Mouse (Mus musculus) heart, embryonic 13.5 days (tissue): Measurements from ENCODE around the gene Arhgap6. TPM values are rescaled to one million over a fixed set of nuclear protein-coding genes. Genes with fewer than 3 reads are reported as not detected.

Experiments
- ATAC-seq: fragments of 200-750 bp; cut with Nextera tagmentation; 2 replicates; pipeline ENCODE4 v1.8.0; 2017; ENCODE audit warnings: moderate TSS enrichment; ENCODE audit not compliant: insufficient number of reproducible peaks, low FRiP score, low TSS enrichment; ENCODE audit errors: extremely low read depth
- H3K27ac ChIP-seq: fragments of 300-500 bp; sonication (generic); replicated peaks from 2 replicates; pipeline ENCODE4 v1.5.1; 2015; ENCODE audit warnings: moderate library complexity, mild to moderate bottlenecking, inconsistent platforms
- H3K27me3 ChIP-seq: fragments of 300-500 bp; sonication (generic); replicated peaks from 2 replicates; pipeline ENCODE4 v1.6.1; 2015; ENCODE audit warnings: mild to moderate bottlenecking, inconsistent platforms
- H3K36me3 ChIP-seq: fragments of 300-500 bp; sonication (generic); 2 replicates; pipeline ENCODE4 v1.6.1; 2015; ENCODE audit warnings: mild to moderate bottlenecking, inconsistent platforms
- H3K4me1 ChIP-seq: fragments of 300-500 bp; sonication (generic); 2 replicates; pipeline ENCODE4 v1.6.1; 2015; ENCODE audit warnings: inconsistent platforms
- H3K4me2 ChIP-seq: fragments of 300-500 bp; sonication (generic); 2 replicates; pipeline ENCODE4 v1.6.1; 2015; ENCODE audit warnings: inconsistent platforms, mild to moderate bottlenecking, moderate library complexity
- H3K4me3 ChIP-seq: fragments of 300-500 bp; sonication (generic); 2 replicates; pipeline ENCODE4 v1.5.1; 2015; ENCODE audit warnings: moderate library complexity, mild to moderate bottlenecking, inconsistent platforms
- H3K9ac ChIP-seq: fragments of 300-500 bp; sonication (generic); 2 replicates; pipeline ENCODE4 v1.6.1; 2015; ENCODE audit warnings: inconsistent platforms, mild to moderate bottlenecking, moderate library complexity
- H3K9me3 ChIP-seq: fragments of 300-500 bp; sonication (generic); 2 replicates; pipeline ENCODE4 v1.6.1; 2016; ENCODE audit warnings: inconsistent platforms
- WGBS: fragments of 180-500 bp; shearing (Covaris S2); methylation state at CpG from one replicate; pipeline ENCODE4 v1.1.7; 2015; ENCODE audit warnings: mixed read lengths; 5-methylcytosine and 5-hydroxymethylcytosine counted together
- polyA plus RNA-seq: library from polyadenylated mRNA; unstranded; fragments of >200 nt; fragmentation: Nextera tagmentation; extraction: Ambion mirVana; gene quantifications from 2 replicates; pipeline ENCODE4 v1.2.1, GENCODE M21; 2015

Arhgap6 gene
- polyA plus RNA-seq, 1 experiment from 2014 or later: 9.9 TPM

DNA sequence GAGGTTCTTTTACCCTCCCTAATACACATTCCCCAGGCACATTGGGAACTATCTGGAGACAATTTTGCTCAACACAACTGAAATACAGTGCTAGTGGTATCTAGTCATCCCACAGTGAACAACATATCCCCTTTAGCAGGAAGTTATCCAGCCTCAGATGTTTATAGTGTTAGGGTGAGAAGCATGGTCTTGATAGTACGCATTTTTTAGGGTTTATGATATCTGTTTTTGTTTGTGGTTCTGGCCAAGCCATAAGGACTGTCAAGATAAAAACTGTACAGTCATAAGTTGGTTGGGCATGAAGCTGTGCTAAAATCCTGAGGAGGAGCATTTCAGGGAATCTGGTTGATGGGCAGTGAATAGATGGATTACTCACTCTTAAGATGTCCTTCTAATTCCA is 271.0 kb downstream of the Arhgap6 start:
- no peak for ATAC-seq
- Histone ChIP-seq H3K27ac (no peak overlapping the region), H3K4me1 (no peaks in the 10 kb centered on the region), H3K27me3 (no peaks in the 10 kb centered on the region), H3K4me2 (no peak overlapping the region), H3K9ac (no peak overlapping the region), H3K4me3 (no peak overlapping the region), H3K36me3 (no peaks in the 10 kb centered on the region), H3K9me3 (no peaks in the 10 kb centered on the region)
- WGBS: 55% methylated on average over 1 of the region's 1 CpGs

DNA sequence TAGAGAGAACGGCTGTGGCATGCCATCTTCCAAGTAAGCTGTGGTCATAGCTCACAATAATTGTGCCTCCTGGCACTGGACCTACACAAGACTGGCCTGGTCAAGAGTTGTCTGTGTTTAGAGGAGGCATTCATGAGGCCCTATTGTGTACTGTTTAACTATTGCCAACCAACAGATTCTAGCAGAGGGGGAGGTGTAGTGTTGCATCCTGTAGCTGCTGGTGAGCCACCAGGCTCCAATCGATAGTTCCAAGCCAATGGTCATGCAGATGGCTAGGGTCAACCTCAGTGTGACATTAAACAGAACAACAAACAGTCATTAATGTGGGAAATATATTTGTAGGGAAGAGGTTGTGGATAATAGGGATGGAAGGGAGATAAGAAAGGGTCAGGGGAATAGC is 280.1 kb downstream of the Arhgap6 start:
- Histone ChIP-seq H3K27me3 (no peaks in the 10 kb centered on the region), H3K36me3 (no peaks in the 10 kb centered on the region), H3K4me3 (no peak overlapping the region), H3K4me2 (no peak overlapping the region), H3K9ac (no peak overlapping the region), H3K27ac (no peak overlapping the region), H3K9me3 (no peaks in the 10 kb centered on the region), H3K4me1 (no peaks in the 10 kb centered on the region)
- no peak for ATAC-seq
- WGBS: 70% methylated on average over 2 of the region's 2 CpGs

DNA sequence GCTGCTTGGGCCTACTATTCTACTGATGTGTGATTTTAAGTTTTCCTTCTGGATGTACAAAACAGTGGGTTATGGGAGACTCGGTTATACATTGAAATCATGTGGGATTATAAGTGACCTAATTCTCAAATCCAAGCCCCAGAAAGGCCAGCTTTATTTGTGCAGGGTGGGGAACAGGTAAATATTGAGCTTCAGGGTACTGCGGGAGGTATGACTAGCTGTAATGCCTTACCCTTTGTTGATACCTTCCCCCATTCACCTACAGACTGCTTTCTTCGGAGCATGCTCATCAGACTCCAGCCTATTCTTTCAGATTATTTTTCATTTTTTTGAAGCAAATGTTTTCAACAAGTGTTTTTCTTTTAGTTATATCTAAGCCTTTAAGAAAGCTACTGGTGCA is 286.7 kb downstream of the Arhgap6 start:
- no peaks in the 10 kb centered on the region for H3K27me3 ChIP-seq
- H3K9me3 ChIP-seq: no peaks in the 10 kb centered on the region
- no peak for ATAC-seq
- no peak overlapping the region for H3K27ac ChIP-seq
- WGBS: 81% methylated on average over 3 of the region's 3 CpGs
- H3K36me3 ChIP-seq: no peaks in the 10 kb centered on the region
- H3K4me2 ChIP-seq: no peak overlapping the region
- no peak overlapping the region for H3K4me3 ChIP-seq
- H3K4me1 ChIP-seq: no peaks in the 10 kb centered on the region
- H3K9ac ChIP-seq: no peak overlapping the region

DNA sequence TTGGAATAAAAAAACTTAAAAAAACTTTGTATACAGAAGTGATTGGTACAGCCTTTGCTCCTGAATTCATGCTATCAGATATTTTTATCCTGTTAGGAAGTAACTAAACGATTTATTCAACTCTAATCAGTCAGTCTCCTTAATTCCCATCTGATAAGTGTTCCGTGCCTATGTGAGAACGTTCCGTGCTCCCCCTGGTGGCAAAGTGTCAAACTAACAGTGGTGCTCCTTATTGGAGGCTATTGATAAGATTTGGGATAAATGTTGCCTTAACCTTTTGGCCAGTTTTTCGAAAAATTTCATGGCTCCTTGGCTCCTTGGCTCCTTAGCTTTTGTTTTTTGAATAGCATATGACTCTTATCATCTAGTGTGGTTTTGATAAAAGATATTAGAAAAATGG is 291.0 kb downstream of the Arhgap6 start:
- Histone ChIP-seq H3K4me2 (no peak overlapping the region), H3K27ac (no peak overlapping the region), H3K9ac (no peak overlapping the region), H3K4me3 (no peak overlapping the region), H3K4me1 (no peaks in the 10 kb centered on the region), H3K36me3 (no peaks in the 10 kb centered on the region), H3K27me3 (no peaks in the 10 kb centered on the region), H3K9me3 (no peaks in the 10 kb centered on the region)
- WGBS: 10% methylated on average over 5 of the region's 5 CpGs
- no peak for ATAC-seq

DNA sequence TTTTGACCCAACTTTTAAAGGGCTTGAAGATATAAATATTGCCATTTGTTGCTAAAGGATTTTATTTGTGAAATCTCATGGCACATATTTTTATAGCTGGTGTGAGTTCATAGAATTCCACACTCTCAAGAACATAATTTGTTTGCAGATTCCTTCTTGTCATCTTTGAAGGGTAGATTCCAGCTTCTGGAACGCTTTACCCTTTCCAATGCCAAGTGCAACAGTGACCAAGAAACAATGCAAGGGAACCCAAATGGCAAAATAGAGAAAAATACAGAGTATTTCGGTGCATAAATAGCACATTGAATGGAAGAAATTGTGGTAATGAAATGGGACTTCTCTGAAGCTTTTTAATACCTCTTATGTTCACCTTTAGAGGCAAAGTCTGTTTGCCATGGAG is 294.3 kb downstream of the Arhgap6 start:
- 63% methylated on average over 2 of the region's 2 CpGs for WGBS
- Histone ChIP-seq H3K4me2 (no peak overlapping the region), H3K4me1 (no peaks in the 10 kb centered on the region), H3K27me3 (no peaks in the 10 kb centered on the region), H3K27ac (no peak overlapping the region), H3K9me3 (no peaks in the 10 kb centered on the region), H3K36me3 (no peaks in the 10 kb centered on the region), H3K9ac (no peak overlapping the region), H3K4me3 (no peak overlapping the region)
- ATAC-seq: no peak

DNA sequence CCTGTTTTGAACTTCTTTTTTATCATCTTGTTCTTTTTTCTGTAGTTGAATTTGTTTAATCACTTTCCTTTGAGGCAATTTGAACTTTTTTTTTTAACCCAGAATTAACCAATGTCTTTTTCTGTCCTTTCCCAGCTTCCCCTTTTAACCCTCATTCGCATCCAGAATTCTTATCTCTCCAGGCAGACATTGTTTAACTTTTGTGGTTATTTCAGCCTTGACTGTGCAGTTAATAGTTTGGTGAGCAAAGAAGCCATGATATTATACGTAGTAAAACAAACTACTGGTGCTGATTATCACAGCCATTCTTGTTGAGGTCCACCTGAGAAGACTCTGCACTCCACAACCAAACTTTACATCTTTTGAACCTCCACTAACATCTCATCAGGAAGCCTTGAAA is 299.7 kb downstream of the Arhgap6 start:
- no peak overlapping the region for H3K4me3 ChIP-seq
- no peaks in the 10 kb centered on the region for H3K4me1 ChIP-seq
- H3K4me2 ChIP-seq: no peak overlapping the region
- WGBS: 37% methylated on average over 2 of the region's 2 CpGs
- H3K27me3 ChIP-seq: no peaks in the 10 kb centered on the region
- H3K9ac ChIP-seq: no peak overlapping the region
- no peak for ATAC-seq
- H3K36me3 ChIP-seq: no peaks in the 10 kb centered on the region
- no peak overlapping the region for H3K27ac ChIP-seq
- H3K9me3 ChIP-seq: no peaks in the 10 kb centered on the region

DNA sequence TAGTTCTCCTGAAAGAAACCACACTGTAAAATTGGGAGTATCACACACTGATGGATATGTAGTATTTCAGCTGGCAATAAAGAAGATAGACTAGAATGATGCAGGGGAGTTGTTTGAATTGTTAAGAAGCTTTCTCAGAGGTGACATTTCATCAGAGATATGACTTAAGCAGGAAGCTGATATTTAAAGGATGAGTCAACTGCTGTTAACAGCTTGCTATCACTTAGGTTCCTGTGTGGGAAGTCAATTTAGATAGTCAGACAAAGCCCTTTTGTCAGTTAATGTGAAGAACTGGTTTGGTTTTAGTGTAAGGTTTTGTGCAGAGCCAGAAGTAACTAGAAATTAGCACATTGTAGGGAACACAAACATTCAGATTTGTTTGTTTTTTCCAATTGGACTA is 300.7 kb downstream of the Arhgap6 start:
- H3K9me3 ChIP-seq: no peaks in the 10 kb centered on the region
- no peaks in the 10 kb centered on the region for H3K36me3 ChIP-seq
- no peaks in the 10 kb centered on the region for H3K4me1 ChIP-seq
- no peak overlapping the region for H3K4me3 ChIP-seq
- no peaks in the 10 kb centered on the region for H3K27me3 ChIP-seq
- no peak for ATAC-seq
- H3K27ac ChIP-seq: no peak overlapping the region
- no peak overlapping the region for H3K4me2 ChIP-seq
- H3K9ac ChIP-seq: no peak overlapping the region

DNA sequence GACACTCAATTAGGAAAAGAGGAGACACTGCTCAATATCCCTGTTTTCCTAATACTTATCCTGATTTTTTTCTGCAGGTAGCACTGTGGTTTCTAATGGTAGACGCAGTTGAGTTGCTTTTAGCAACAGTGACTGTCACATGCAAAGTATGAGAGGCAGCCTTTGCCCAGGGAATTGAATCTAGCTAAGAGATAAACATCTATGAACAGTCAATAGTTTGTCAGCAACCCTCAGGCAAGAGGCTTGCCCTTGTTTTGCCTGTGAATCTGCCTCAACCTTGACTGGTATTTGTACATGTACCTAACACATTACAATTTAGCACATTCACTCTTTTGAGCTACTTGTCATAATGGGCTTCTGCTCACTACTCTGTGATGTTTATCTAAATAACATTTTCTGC is 307.8 kb downstream of the Arhgap6 start:
- no peak overlapping the region for H3K4me2 ChIP-seq
- no peak overlapping the region for H3K27ac ChIP-seq
- no peaks in the 10 kb centered on the region for H3K36me3 ChIP-seq
- 67% methylated on average over 1 of the region's 1 CpGs for WGBS
- H3K4me3 ChIP-seq: no peak overlapping the region
- H3K9me3 ChIP-seq: no peaks in the 10 kb centered on the region
- no peak for ATAC-seq
- no peaks in the 10 kb centered on the region for H3K27me3 ChIP-seq
- H3K9ac ChIP-seq: no peak overlapping the region
- peaks cover 3% of the 10 kb centered on the region; the same call in 1 of the 2 replicates for H3K4me1 ChIP-seq

DNA sequence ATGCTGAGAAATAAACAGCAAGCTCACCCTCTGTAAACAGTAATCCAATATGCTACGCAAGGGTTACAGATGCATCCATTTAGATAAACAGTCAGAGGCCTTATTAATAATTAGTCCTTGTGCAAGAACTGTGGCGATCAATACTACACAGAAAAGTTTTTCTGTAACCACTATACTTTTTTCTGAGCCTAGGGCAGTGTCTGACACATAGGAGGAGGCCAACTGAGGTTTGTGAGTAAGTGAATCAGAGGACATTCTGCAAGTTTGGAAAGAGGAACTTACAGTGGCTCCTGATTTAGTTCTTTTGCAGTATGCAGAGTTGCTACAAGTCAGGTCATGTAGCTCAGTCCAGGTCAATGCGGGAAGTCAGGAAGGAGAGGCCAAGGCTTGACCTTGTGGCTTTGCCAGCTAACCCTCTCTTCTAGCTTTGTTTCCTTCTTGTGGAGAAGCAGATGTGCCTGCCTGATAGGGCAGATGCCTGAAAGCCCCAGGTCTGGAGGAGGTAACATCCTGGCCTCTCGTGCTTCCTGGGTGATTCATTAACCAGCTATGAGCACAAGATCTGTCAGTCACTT is 311.2 kb downstream of the Arhgap6 start:
- Histone ChIP-seq H3K9ac (no peak overlapping the region), H3K4me1 (peaks cover 3% of the 10 kb centered on the region; the same call in 1 of the 2 replicates), H3K36me3 (no peaks in the 10 kb centered on the region), H3K27me3 (no peaks in the 10 kb centered on the region), H3K4me3 (no peak overlapping the region), H3K27ac (no peak overlapping the region), H3K4me2 (no peak overlapping the region), H3K9me3 (no peaks in the 10 kb centered on the region)
- ATAC-seq: no peak
- WGBS: 57% methylated on average over 4 of the region's 4 CpGs

DNA sequence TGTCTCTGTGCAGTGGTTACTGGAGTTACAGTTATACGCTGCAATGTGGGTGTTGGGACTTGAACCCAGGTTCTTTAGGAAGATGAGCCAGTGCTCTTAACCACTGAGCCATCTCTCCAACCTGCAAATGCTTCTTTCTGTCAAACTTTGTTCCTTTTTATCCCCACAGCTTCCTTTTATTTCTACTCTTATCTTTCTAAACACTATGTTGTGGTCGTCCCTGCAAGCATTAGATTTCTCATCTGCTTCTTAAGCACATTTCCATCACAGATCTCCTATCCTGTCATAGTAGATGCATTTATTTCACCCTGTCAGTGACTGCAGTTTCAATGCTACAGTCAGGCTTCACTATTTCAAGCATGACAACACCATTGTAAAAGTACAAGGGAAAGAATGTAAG is 312.5 kb downstream of the Arhgap6 start:
- WGBS: 64% methylated on average over 2 of the region's 2 CpGs
- Histone ChIP-seq H3K4me3 (no peak overlapping the region), H3K9ac (no peak overlapping the region), H3K4me2 (no peak overlapping the region), H3K9me3 (no peaks in the 10 kb centered on the region), H3K27me3 (no peaks in the 10 kb centered on the region), H3K4me1 (peaks cover 3% of the 10 kb centered on the region; the same call in 1 of the 2 replicates), H3K27ac (no peak overlapping the region), H3K36me3 (no peaks in the 10 kb centered on the region)
- no peak for ATAC-seq

DNA sequence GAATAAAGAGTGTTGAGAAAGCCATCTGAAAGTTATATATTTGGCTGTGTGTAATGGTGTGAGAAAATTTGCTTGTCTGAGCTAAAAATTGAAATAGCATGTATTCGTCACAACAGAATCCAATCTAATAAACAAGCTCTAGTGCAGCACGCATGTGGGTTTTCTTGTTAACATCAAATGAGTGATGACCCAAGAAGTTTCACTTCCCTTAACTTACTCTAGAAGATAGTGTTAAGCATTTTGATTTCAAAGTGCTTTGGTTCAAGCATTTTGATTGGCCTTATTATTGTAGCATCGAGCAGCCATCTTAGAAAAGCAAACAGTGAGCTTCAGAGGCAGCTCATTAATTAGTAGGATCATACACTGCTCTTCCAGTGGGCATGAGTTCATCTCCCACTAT is 315.1 kb downstream of the Arhgap6 start:
- H3K4me3 ChIP-seq: no peak overlapping the region
- no peaks in the 10 kb centered on the region for H3K9me3 ChIP-seq
- H3K27me3 ChIP-seq: no peaks in the 10 kb centered on the region
- no peak overlapping the region for H3K9ac ChIP-seq
- H3K27ac ChIP-seq: no peak overlapping the region
- WGBS: 76% methylated on average over 3 of the region's 3 CpGs
- no peak for ATAC-seq
- no peaks in the 10 kb centered on the region for H3K36me3 ChIP-seq
- H3K4me2 ChIP-seq: no peak overlapping the region
- peaks cover 7% of the 10 kb centered on the region for H3K4me1 ChIP-seq

DNA sequence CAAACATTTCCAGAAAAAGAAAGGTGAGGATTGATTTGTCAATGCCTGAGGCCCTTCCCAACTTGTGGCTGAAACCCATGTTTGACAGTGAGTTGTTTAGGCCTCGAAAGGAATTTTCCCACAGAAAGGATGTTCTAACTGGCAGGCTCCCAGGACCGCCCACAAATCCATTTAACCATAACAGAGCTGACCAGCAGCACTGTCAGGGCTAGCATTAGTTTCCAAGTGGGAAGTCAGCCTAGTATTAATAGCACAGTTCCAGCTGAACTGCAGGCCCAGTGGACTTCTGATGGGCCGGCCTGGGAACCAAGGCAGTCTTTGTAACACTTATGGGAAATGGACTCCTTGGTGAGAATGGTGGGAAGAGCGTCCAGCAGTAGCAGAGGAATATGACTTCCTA is 317.8 kb downstream of the Arhgap6 start:
- no peak overlapping the region for H3K9ac ChIP-seq
- 52% methylated on average over 4 of the region's 4 CpGs for WGBS
- H3K4me1 ChIP-seq: peaks cover 4% of the 10 kb centered on the region; the same call in 1 of the 2 replicates
- H3K4me3 ChIP-seq: no peak overlapping the region
- no peaks in the 10 kb centered on the region for H3K9me3 ChIP-seq
- H3K27ac ChIP-seq: no peak overlapping the region
- H3K36me3 ChIP-seq: no peaks in the 10 kb centered on the region
- ATAC-seq: no peak
- H3K4me2 ChIP-seq: no peak overlapping the region
- H3K27me3 ChIP-seq: no peaks in the 10 kb centered on the region
